Mouse (Mus musculus) testis, adult 2 months (tissue): ENCODE measurements around the gene Rgcc.

Experiments
- CTCF ChIP-seq: fragments of 200-500 bp; IDR thresholded peaks from 2 replicates; pipeline ENCODE4 v1.5.1; 2012; ENCODE audit warnings: low read depth, mild to moderate bottlenecking, inconsistent platforms, low read length, moderate library complexity; ENCODE audit not compliant: control insufficient read depth, insufficient read depth, insufficient replicate concordance
- POLR2A ChIP-seq: fragments of 200-500 bp; IDR thresholded peaks from 2 replicates; pipeline ENCODE4 v1.6.1; 2012; ENCODE audit warnings: low read depth, mild to moderate bottlenecking, inconsistent platforms, low read length, moderate library complexity; ENCODE audit not compliant: control insufficient read depth

GRCm38 (mm10) chr14:79309115-79309514, 7.7 kb upstream of the Rgcc start:
- TF ChIP-seq CTCF (no peak), POLR2A (no peak)
